Mouse (Mus musculus) CH12.LX (cell line): ENCODE measurements around the gene Smg6. TPM values are rescaled to one million over a fixed set of nuclear protein-coding genes. Genes with fewer than 3 reads are reported as not detected.

Source experiments
- DNase-seq: peaks from one replicate; pipeline ENCODE4 v3.0.0-alpha.2; 2013; ENCODE audit errors: extremely low read depth
- H3K27ac ChIP-seq: 2 replicates; pipeline ENCODE4 v1.5.1; 2012; ENCODE audit warnings: low read depth, mild to moderate bottlenecking, control low read depth, moderate library complexity; ENCODE audit not compliant: insufficient read depth
- H3K27me3 ChIP-seq: replicated peaks from 2 replicates; pipeline ENCODE3; 2012; ENCODE audit warnings: inconsistent platforms
- H3K36me3 ChIP-seq, 2 experiments: replicated peaks in 1 of 2; 2 replicates each; pipeline versions ENCODE3 to v1.6.1; 2012; ENCODE audit warnings: inconsistent platforms in 1 of 2, low read length in 1 of 2, mild to moderate bottlenecking in 1 of 2, mixed read lengths in 1 of 2, moderate library complexity in 1 of 2; ENCODE audit not compliant: control insufficient read depth in 1 of 2, insufficient read depth in 1 of 2
- H3K4me1 ChIP-seq, 2 experiments: 2 replicates each; pipeline ENCODE4 v1.6.1; 2012; ENCODE audit warnings: inconsistent platforms in 1 of 2, moderate library complexity in 1 of 2; ENCODE audit not compliant: insufficient read depth in 2 of 2, control insufficient read depth in 1 of 2
- H3K4me2 ChIP-seq: 2 replicates; pipeline ENCODE4 v1.6.1; 2012; ENCODE audit warnings: low read depth, mild to moderate bottlenecking, control low read depth; ENCODE audit not compliant: poor library complexity, insufficient read depth, severe bottlenecking
- H3K4me3 ChIP-seq, 3 experiments: fragments of 150-350 bp in 1 of 3; sonication (generic) in 1 of 3; replicated peaks in 1 of 3; 2 replicates each; pipeline versions ENCODE3 to v1.5.1; 2011 to 2012; ENCODE audit warnings: low read depth in 2 of 3, low read length in 2 of 3, mild to moderate bottlenecking in 2 of 3, moderate library complexity in 2 of 3, control low read depth in 1 of 3, improper control_type of control experiment in 1 of 3, inconsistent platforms in 1 of 3, mixed read lengths in 1 of 3; ENCODE audit not compliant: poor library complexity in 1 of 3
- H3K79me2 ChIP-seq: replicated peaks from 2 replicates; pipeline ENCODE4 v1.6.1; 2012; ENCODE audit warnings: mild to moderate bottlenecking, moderate library complexity; ENCODE audit not compliant: control insufficient read depth, poor library complexity, insufficient read depth, severe bottlenecking; ENCODE audit errors: extremely low read depth
- H3K9ac ChIP-seq: 2 replicates; pipeline ENCODE4 v1.6.1; 2012; ENCODE audit warnings: low read depth, mild to moderate bottlenecking, control low read depth, moderate library complexity; ENCODE audit not compliant: insufficient read depth
- H3K9me3 ChIP-seq: replicated peaks from 2 replicates; pipeline ENCODE3; 2012; ENCODE audit warnings: low read length, inconsistent platforms, mixed read lengths
- BHLHE40 ChIP-seq: IDR thresholded peaks from 2 replicates; pipeline ENCODE4 v1.6.1; 2011; ENCODE audit warnings: mild to moderate bottlenecking, low read depth, low read length, improper control_type of control experiment
- CHD2 ChIP-seq: IDR thresholded peaks from 2 replicates; pipeline ENCODE4 v1.6.1; 2011; ENCODE audit warnings: low read length, improper control_type of control experiment
- CTCF ChIP-seq, 2 experiments: IDR thresholded peaks in 1 of 2; conservative IDR thresholded peaks in 1 of 2; 2 replicates each; pipeline ENCODE4 v1.5.1; 2011 to 2012; ENCODE audit warnings: low read depth in 2 of 2, low read length in 2 of 2, improper control_type of control experiment in 1 of 2, inconsistent platforms in 1 of 2, mild to moderate bottlenecking in 1 of 2, moderate library complexity in 1 of 2
- ETS1 ChIP-seq: conservative IDR thresholded peaks from 2 replicates; pipeline ENCODE4 v1.6.1; 2012; ENCODE audit warnings: low read depth, mild to moderate bottlenecking, inconsistent platforms, low read length, improper control_type of control experiment, moderate library complexity
- GABPA ChIP-seq: IDR thresholded peaks from 2 replicates; pipeline ENCODE4 v1.6.1; 2012; ENCODE audit warnings: low read depth, low read length, improper control_type of control experiment, inconsistent platforms; ENCODE audit not compliant: insufficient replicate concordance
- HCFC1 ChIP-seq: IDR thresholded peaks from 2 replicates; pipeline ENCODE4 v1.6.1; 2012; ENCODE audit warnings: low read depth, mild to moderate bottlenecking, inconsistent platforms, low read length, improper control_type of control experiment
- IRF4 ChIP-seq: IDR thresholded peaks from 2 replicates; pipeline ENCODE4 v1.6.1; 2014; ENCODE audit warnings: low read depth, mild to moderate bottlenecking, inconsistent platforms, low read length, improper control_type of control experiment
- JUND ChIP-seq: conservative IDR thresholded peaks from 2 replicates; pipeline ENCODE4 v1.6.1; 2011; ENCODE audit warnings: low read depth, low read length, improper control_type of control experiment
- KAT2A ChIP-seq: IDR thresholded peaks from 2 replicates; pipeline ENCODE4 v1.6.1; 2012; ENCODE audit warnings: low read length, improper control_type of control experiment, inconsistent platforms; ENCODE audit not compliant: insufficient replicate concordance
- MAFK ChIP-seq: IDR thresholded peaks from 2 replicates; pipeline ENCODE4 v1.6.1; 2011; ENCODE audit warnings: low read length, improper control_type of control experiment; ENCODE audit not compliant: insufficient replicate concordance
- MAX ChIP-seq: IDR thresholded peaks from 2 replicates; pipeline ENCODE4 v1.6.1; 2011; ENCODE audit warnings: low read length, improper control_type of control experiment
- MAZ ChIP-seq: IDR thresholded peaks from 2 replicates; pipeline ENCODE4 v1.6.1; 2012; ENCODE audit warnings: low read depth, mild to moderate bottlenecking, inconsistent platforms, low read length, improper control_type of control experiment, moderate library complexity
- MXI1 ChIP-seq: IDR thresholded peaks from 2 replicates; pipeline ENCODE4 v1.6.1; 2011; ENCODE audit warnings: mild to moderate bottlenecking, low read depth, low read length, improper control_type of control experiment
- NRF1 ChIP-seq: IDR thresholded peaks from 2 replicates; pipeline ENCODE4 v1.6.1; 2014; ENCODE audit warnings: low read depth, mild to moderate bottlenecking, inconsistent platforms, low read length, improper control_type of control experiment, moderate library complexity
- PAX5 ChIP-seq: IDR thresholded peaks from 2 replicates; pipeline ENCODE4 v1.6.1; 2012; ENCODE audit warnings: low read length, inconsistent platforms, mixed read lengths
- RCOR1 ChIP-seq: conservative IDR thresholded peaks from 2 replicates; pipeline ENCODE4 v1.6.1; 2012; ENCODE audit warnings: low read depth, mild to moderate bottlenecking, inconsistent platforms, low read length, improper control_type of control experiment
- SIN3A ChIP-seq: IDR thresholded peaks from 2 replicates; pipeline ENCODE4 v1.6.1; 2012; ENCODE audit warnings: low read length, improper control_type of control experiment, inconsistent platforms
- SMC3 ChIP-seq: IDR thresholded peaks from 2 replicates; pipeline ENCODE4 v1.6.1; 2011; ENCODE audit warnings: low read depth, low read length, improper control_type of control experiment
- TCF12 ChIP-seq: IDR thresholded peaks from 2 replicates; pipeline ENCODE4 v1.6.1; 2014; ENCODE audit warnings: low read depth, mild to moderate bottlenecking, inconsistent platforms, low read length, improper control_type of control experiment
- UBTF ChIP-seq: IDR thresholded peaks from 2 replicates; pipeline ENCODE4 v1.6.1; 2012; ENCODE audit warnings: low read depth, mild to moderate bottlenecking, inconsistent platforms, low read length, improper control_type of control experiment, moderate library complexity
- ZMIZ1 ChIP-seq: IDR thresholded peaks from 2 replicates; pipeline ENCODE4 v1.6.1; 2012; ENCODE audit warnings: low read depth, mild to moderate bottlenecking, inconsistent platforms, low read length, improper control_type of control experiment
- dilution Hi-C: fragments of 300-500 bp; cut with MboI; formaldehyde crosslinking; loops from 2 replicates; pipeline ENCODE4 v1.14.3; 2020; ENCODE audit warnings: low sequenced_read_pairs; ENCODE audit not compliant: extremely low pct_unique_long_range_greater_than_20kb, extremely low pct_ligation_motif_present
- in situ Hi-C: fragments of 300-500 bp; cut with MboI; formaldehyde crosslinking; loops from 3 replicates; pipeline ENCODE4 v1.14.3; 2019; ENCODE audit warnings: low sequenced_read_pairs, low pct_ligation_motif_present, low pct_unique_long_range_greater_than_20kb, mixed read lengths
- polyA plus RNA-seq: library from polyadenylated mRNA; unstranded; fragments of >175 nt; gene quantifications from 2 replicates; pipeline ENCODE4 v1.2.1, GENCODE M21; 2012; ENCODE audit warnings: low read depth; ENCODE audit not compliant: insufficient read length
- total RNA-seq, 2 experiments: library from RNA; depleted of rRNA; stranded (reverse); fragments of 300-350 nt in 1 of 2; fragments of >200 nt in 1 of 2; gene quantifications; 2 replicates each; pipeline ENCODE4 v1.2.3; 2012 to 2014

Gene Smg6
- total and polyA plus RNA-seq, 3 experiments: 9.0 to 18.5 (median 12.1) TPM

DNA sequence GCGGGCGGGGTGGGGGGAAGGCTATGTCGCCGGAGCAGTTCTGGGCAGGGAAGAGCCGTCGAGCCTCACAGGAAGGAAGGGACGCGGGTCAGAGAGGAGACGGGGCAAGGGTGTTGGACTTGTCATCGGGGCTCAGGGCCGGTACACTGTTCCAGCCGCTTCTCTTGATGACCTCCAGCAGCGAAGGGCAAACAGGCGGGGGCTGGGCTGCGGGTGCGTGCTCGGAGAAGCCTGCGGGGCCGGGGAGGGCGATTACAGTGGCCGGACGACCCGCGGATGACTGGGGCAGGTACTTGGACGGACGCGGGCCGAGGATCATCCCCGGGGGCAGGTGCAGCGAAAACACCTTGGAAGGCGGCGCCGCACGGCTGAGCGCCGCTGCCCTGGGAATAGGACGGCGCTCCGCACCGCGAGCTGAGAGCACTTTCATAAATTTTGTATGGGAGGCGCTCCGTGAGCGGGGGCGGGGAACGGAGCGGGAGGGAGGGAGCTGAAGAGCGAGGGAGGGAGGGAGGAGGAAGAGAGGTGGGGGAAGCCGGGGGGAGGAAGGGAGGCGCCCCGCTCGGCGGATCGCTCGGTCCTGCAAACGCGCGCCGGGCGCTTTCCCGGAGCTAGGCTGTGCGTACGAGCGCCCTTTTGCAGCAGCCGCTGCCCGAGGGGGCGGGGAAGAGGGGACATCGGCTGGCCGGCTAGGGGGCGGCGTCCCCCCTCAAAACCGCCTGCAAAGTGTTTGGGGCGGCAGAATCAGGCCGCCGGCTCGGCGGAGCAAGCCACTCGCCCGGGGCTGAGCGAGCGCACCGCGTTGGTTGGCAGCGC, 267.8 kb downstream of the Smg6 start, which contains the start of gene Rtn4rl1:
Gene Rtn4rl1, plus strand, starts transcription at position 528 of the 816 bp plus-strand sequence.
- peaks cover 17% of the 10 kb centered on the region for H3K79me2 ChIP-seq
- H3K36me3 ChIP-seq: peaks cover 0 to 2% of the 10 kb centered on the region in 2 experiments
- in situ Hi-C loops (loop anchor here (5.0 kb wide), 2 partner anchors 34 to 94 kb away; no protein-coding TSS in a partner anchor), dilution Hi-C loops (no loop called here)
- H3K9ac ChIP-seq: no peak within 1 kb of the TSS
- no peak within 1 kb of the TSS for H3K27ac ChIP-seq
- H3K4me2 ChIP-seq: peak within 1 kb of the TSS; percentile 89
- peak within 1 kb of the TSS in 1 of 3 experiments; percentile 57 for H3K4me3 ChIP-seq
- peaks cover 57% of the 10 kb centered on the region for H3K27me3 ChIP-seq
- peaks cover 8% of the 10 kb centered on the region for H3K9me3 ChIP-seq
- DNase-seq: no peak
- no peak for TF ChIP-seq NRF1
- TF ChIP-seq MAZ: peak; percentile 59; the same call in 1 of the 2 replicates
- H3K4me1 ChIP-seq: peaks cover 22 to 49% of the 10 kb centered on the region in 2 experiments

- Histone ChIP-seq H3K27ac (no peak overlapping the region), H3K27me3 (peaks cover 62% of the 10 kb centered on the region), H3K36me3 (no peaks in the 10 kb centered on the region), H3K4me3 (peak overlapping the region in 1 of 3 experiments; percentile 57), H3K9ac (no peak overlapping the region), H3K79me2 (peaks cover 9% of the 10 kb centered on the region; the same call in 1 of the 2 replicates), H3K9me3 (peaks cover 8% of the 10 kb centered on the region), H3K4me2 (peak overlapping the region; percentile 89), H3K4me1 (peaks cover 21 to 44% of the 10 kb centered on the region in 2 experiments)
- in situ Hi-C loops (loop anchor here (5.0 kb wide), 2 partner anchors 33 to 93 kb away; no protein-coding TSS in a partner anchor), dilution Hi-C loops (no loop called here)
- no peak for TF ChIP-seq RCOR1
- no peak for TF ChIP-seq MXI1
- no peak for TF ChIP-seq CHD2
- TF ChIP-seq UBTF: peak; percentile 1; the same call in 1 of the 2 replicates
- no peak for TF ChIP-seq ZMIZ1
- no peak for DNase-seq
These were observed 268.7 kb downstream of the Smg6 start for GRCm38 (mm10) chr11:75194121-75194849.

DNA sequence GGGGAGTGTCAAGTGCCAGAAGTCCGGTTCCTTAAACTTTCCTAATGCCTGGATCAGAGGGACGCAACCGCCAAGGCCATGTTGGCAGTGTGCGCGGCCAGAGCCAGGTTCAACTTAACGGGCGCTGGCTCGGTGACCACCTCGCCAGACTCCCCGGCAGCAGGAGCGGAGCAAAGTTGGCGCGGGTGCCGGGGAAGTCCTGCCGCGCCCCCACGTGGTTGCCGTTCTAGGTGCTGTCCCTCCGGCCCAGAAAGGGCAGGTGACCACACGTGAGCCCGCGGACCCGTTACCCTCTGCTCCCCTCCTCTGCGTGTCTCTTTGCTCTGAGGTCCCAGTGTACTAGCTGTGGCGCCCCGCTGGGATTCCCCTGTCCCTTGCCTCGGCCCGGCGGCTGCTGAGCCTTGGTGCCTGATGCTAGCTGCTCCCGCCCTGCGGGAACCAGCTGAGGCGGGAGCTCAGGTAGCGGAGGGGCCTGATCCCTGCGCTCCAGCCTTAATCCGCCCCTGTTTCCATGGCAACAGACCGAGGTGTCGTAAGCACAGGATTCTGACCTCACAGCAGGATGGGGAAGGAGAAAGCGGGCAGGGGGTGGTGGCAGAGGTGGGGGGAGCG, 269.3 kb downstream of the Smg6 start:
- in situ Hi-C loops (loop anchor here (5.0 kb wide), 2 partner anchors 32 to 92 kb away; no protein-coding TSS in a partner anchor), dilution Hi-C loops (no loop called here)
- Histone ChIP-seq H3K36me3 (no peaks in the 10 kb centered on the region), H3K4me3 (peak overlapping the region in 1 of 3 experiments; percentile 21), H3K4me1 (peaks cover 21 to 44% of the 10 kb centered on the region in 2 experiments), H3K9me3 (peaks cover 10% of the 10 kb centered on the region), H3K79me2 (peaks cover 2% of the 10 kb centered on the region; the same call in 1 of the 2 replicates), H3K27me3 (peaks cover 68% of the 10 kb centered on the region), H3K4me2 (peak overlapping the region; percentile 89), H3K27ac (no peak overlapping the region), H3K9ac (no peak overlapping the region)
- DNase-seq: no peak
- peak; percentile 63; the same call in 1 of the 2 replicates for TF ChIP-seq MAX
- TF ChIP-seq ETS1: peak; percentile 61; the same call in 1 of the 2 replicates
- TF ChIP-seq HCFC1: no peak
- peak; percentile 97 for TF ChIP-seq BHLHE40
- peak; percentile 25; the same call in 1 of the 2 replicates for TF ChIP-seq IRF4
- TF ChIP-seq GABPA: no peak
- TF ChIP-seq SMC3: no peak; the same call in 1 of the 2 replicates
- 0 out of 2 replicates have a peak, but pooled peaks have one; percentile 26 for TF ChIP-seq NRF1
- TF ChIP-seq MAFK: no peak
- TF ChIP-seq CTCF (conservative IDR thresholded peaks at IDR 0.05 in 1 of 2, IDR thresholded peaks at IDR 0.05 in 1 of 2; ENCODE audit: low read depth in 2 of 2, low read length in 2 of 2): peak in 1 of 2 experiments; percentile 40; a peak in 2 of 4 replicates
- no peak for TF ChIP-seq KAT2A
- TF ChIP-seq JUND: no peak
- no peak for TF ChIP-seq SIN3A
- no peak for TF ChIP-seq PAX5
- TF ChIP-seq TCF12: no peak; the same call in 1 of the 2 replicates
